In genomic region chr13:21401636-21402286, GRCm38 (mm10) we compare ENCODE assay signal across 8 mouse cellular contexts. TPM values are rescaled to one million over a fixed set of nuclear protein-coding genes. Genes with fewer than 3 reads are reported as not detected.
DNase-seq lines count a peak whose midpoint lies in the region; ATAC-seq lines count a peak whose summit lies in the region.
"Had no signal": no experiment of that assay in that cellular context is flagged by ENCODE, and none has a peak within 500 bp of the region (broad histone marks: within the 10 kb centered on the region; RNA-seq: fewer than 3 reads in every experiment).

No protein-coding gene starts in this region.

- no peak for ATAC-seq in megakaryocyte, adult 5-6 weeks (ENCODE audit: poor library complexity, severe bottlenecking)
- no peak for ATAC-seq in embryonic facial prominence, embryonic 11.5 days (replicated peaks; ENCODE audit: insufficient number of reproducible peaks, low FRiP score, low TSS enrichment, low read depth)
- peak; percentile 35 for ATAC-seq in neural tube, embryonic 12.5 days (ENCODE audit: low FRiP score, low read depth)

- H3K4me1 ChIP-seq in megakaryocyte, embryonic 14.5 days = peaks cover 54% of the 10 kb centered on the region
- H3K4me1 ChIP-seq in embryonic facial prominence, embryonic 11.5 days (ENCODE audit: control insufficient read depth, insufficient read depth, low read length) = no peaks in the 10 kb centered on the region
- H3K4me1 ChIP-seq in neural tube, embryonic 12.5 days = peaks cover 12% of the 10 kb centered on the region; the same call in 1 of the 2 replicates

- H3K27me3 ChIP-seq in megakaryocyte, embryonic 14.5 days (replicated peaks) = no peaks in the 10 kb centered on the region
- H3K27me3 ChIP-seq in embryonic facial prominence, embryonic 11.5 days (ENCODE audit: control insufficient read depth, insufficient read depth, low read length) = no peaks in the 10 kb centered on the region
- H3K27me3 ChIP-seq in neural tube, embryonic 12.5 days (replicated peaks) = no peaks in the 10 kb centered on the region

- H3K4me3 ChIP-seq in megakaryocyte, embryonic 14.5 days (replicated peaks) = peak overlapping the region; percentile 94
- H3K4me3 ChIP-seq in embryonic facial prominence, embryonic 11.5 days (ENCODE audit: low read depth, low read length) = peak overlapping the region; percentile 79
- H3K4me3 ChIP-seq in neural tube, embryonic 12.5 days = peak overlapping the region; percentile 84

- no peaks in the 10 kb centered on the region for H3K9me3 ChIP-seq in megakaryocyte, embryonic 14.5 days
- H3K9me3 ChIP-seq in embryonic facial prominence, embryonic 11.5 days (replicated peaks; ENCODE audit: control insufficient read depth, low read length) = no peaks in the 10 kb centered on the region
- no peaks in the 10 kb centered on the region for H3K9me3 ChIP-seq in neural tube, embryonic 12.5 days

- 11% methylated on average over 12 of the region's 12 CpGs for WGBS in embryonic facial prominence, embryonic 11.5 days
- WGBS in neural tube, embryonic 12.5 days = 20% methylated on average over 12 of the region's 12 CpGs

- peaks cover 45% of the 10 kb centered on the region for H3K36me3 ChIP-seq in megakaryocyte, embryonic 14.5 days (replicated peaks; ENCODE audit: low read length)
- no peaks in the 10 kb centered on the region; the same call in 1 of the 2 replicates for H3K36me3 ChIP-seq in embryonic facial prominence, embryonic 11.5 days (replicated peaks; ENCODE audit: control insufficient read depth, insufficient read depth, low read depth, low read length)
- H3K36me3 ChIP-seq in neural tube, embryonic 12.5 days = no peaks in the 10 kb centered on the region; the same call in 1 of the 2 replicates

- H3K9ac ChIP-seq in embryonic facial prominence, embryonic 11.5 days (replicated peaks; ENCODE audit: low read length) = peak overlapping the region; percentile 87
- peak overlapping the region; percentile 74 for H3K9ac ChIP-seq in neural tube, embryonic 12.5 days

- H3K4me2 ChIP-seq in embryonic facial prominence, embryonic 11.5 days (ENCODE audit: low read depth, low read length) = peak overlapping the region; percentile 52
- peak overlapping the region; percentile 78 for H3K4me2 ChIP-seq in neural tube, embryonic 12.5 days (replicated peaks)

- H3K27ac ChIP-seq in embryonic facial prominence, embryonic 11.5 days (replicated peaks; ENCODE audit: low read depth, low read length) = no peak overlapping the region
- H3K27ac ChIP-seq in neural tube, embryonic 12.5 days = no peak overlapping the region

- DNase-seq in embryonic facial prominence, embryonic 11.5 days (ENCODE audit: low spot score) = peak; percentile 30
- peak; percentile 8 for DNase-seq in hindlimb bud, embryonic 11.5 days (ENCODE audit: extremely low spot score, low read depth, low spot score)
- no peak for DNase-seq in layer of hippocampus, postnatal 36 days
- DNase-seq in gastrocnemius, adult 8-10 months (ENCODE audit: low spot score in 2 of 2) = no peak

RNA-seq across cellular contexts. Expression of gene Zkscan3, which starts 0.8 kb away (rescaled TPM):
- polyA plus RNA-seq in megakaryocyte, embryonic 14.5 days (2012; ENCODE audit: insufficient read depth, low replicate concordance) = 4.5 TPM in 1 of 2 replicates, not detected in the other
- 33.5 and 36.6 TPM in 2 replicates for total RNA-seq in megakaryocyte, adult 5-6 weeks (2015)
- total RNA-seq in megakaryocyte, adult 5-6 weeks (2017) = 26.8 and 29.7 TPM in 2 replicates
- 84.9 and 89.5 TPM in 2 replicates for polyA plus RNA-seq in embryonic facial prominence, embryonic 11.5 days (2014; fragmentation: Nextera tagmentation; extraction: Ambion mirVana)
- 88.2 and 89.0 TPM in 2 replicates for polyA plus RNA-seq in neural tube, embryonic 12.5 days (2016; fragmentation: Nextera tagmentation; extraction: Ambion mirVana)
- total RNA-seq in layer of hippocampus, postnatal 36 days (2021) = 10 to 100 TPM; 39.7 to 46.2 TPM
- total RNA-seq in gastrocnemius, adult 8-10 months (2022) = 10 to 100 TPM; 11.5 to 13.3 (median 12.1) TPM

RNA-seq across cellular contexts. Expression of gene Pgbd1, which starts 39.1 kb away (rescaled TPM):
- polyA plus RNA-seq in megakaryocyte, embryonic 14.5 days (2012; ENCODE audit: insufficient read depth, low replicate concordance) = 0.07 TPM in 1 of 2 replicates, not detected in the other
- total RNA-seq in megakaryocyte, adult 5-6 weeks (2015) = 0.30 TPM in 1 of 2 replicates, not detected in the other
- total RNA-seq in megakaryocyte, adult 5-6 weeks (2017) = 0.33 TPM in 1 of 2 replicates, not detected in the other
- 5.6 and 6.2 TPM in 2 replicates for polyA plus RNA-seq in embryonic facial prominence, embryonic 11.5 days (2014; fragmentation: Nextera tagmentation; extraction: Ambion mirVana)
- polyA plus RNA-seq in neural tube, embryonic 12.5 days (2016; fragmentation: Nextera tagmentation; extraction: Ambion mirVana) = 4.2 and 4.5 TPM in 2 replicates
- 1 to 10 TPM; 1.1 to 1.5 TPM for total RNA-seq in layer of hippocampus, postnatal 36 days (2021)
- total RNA-seq in gastrocnemius, adult 8-10 months (2022) = under 1 TPM in 3 of 4 experiments, not detected in 1; 0.36 to 0.53 (median 0.46) TPM

RNA-seq across cellular contexts. Expression of gene Zscan12, which starts 39.1 kb away (rescaled TPM):
- polyA plus RNA-seq in megakaryocyte, embryonic 14.5 days (2012; ENCODE audit: insufficient read depth, low replicate concordance) = 1.3 TPM in 1 of 2 replicates, not detected in the other
- total RNA-seq in megakaryocyte, adult 5-6 weeks (2015) = 4.4 and 4.7 TPM in 2 replicates
- total RNA-seq in megakaryocyte, adult 5-6 weeks (2017) = 5.6 and 8.3 TPM in 2 replicates
- 20.5 and 21.5 TPM in 2 replicates for polyA plus RNA-seq in embryonic facial prominence, embryonic 11.5 days (2014; fragmentation: Nextera tagmentation; extraction: Ambion mirVana)
- 14.9 and 15.8 TPM in 2 replicates for polyA plus RNA-seq in neural tube, embryonic 12.5 days (2016; fragmentation: Nextera tagmentation; extraction: Ambion mirVana)
- total RNA-seq in layer of hippocampus, postnatal 36 days (2021) = 1 to 10 TPM; 8.4 to 9.9 TPM
- 10 to 100 TPM in 1 of 4 experiments, 1 to 10 TPM in 3; 7.7 to 10.5 (median 8.5) TPM for total RNA-seq in gastrocnemius, adult 8-10 months (2022)

RNA-seq across cellular contexts. Expression of gene Zscan26, which starts 51.8 kb away (rescaled TPM):
- 0.70 TPM in 1 of 2 replicates, not detected in the other for polyA plus RNA-seq in megakaryocyte, embryonic 14.5 days (2012; ENCODE audit: insufficient read depth, low replicate concordance)
- total RNA-seq in megakaryocyte, adult 5-6 weeks (2015) = 24.2 and 25.3 TPM in 2 replicates
- total RNA-seq in megakaryocyte, adult 5-6 weeks (2017) = 26.9 and 27.2 TPM in 2 replicates
- polyA plus RNA-seq in embryonic facial prominence, embryonic 11.5 days (2014; fragmentation: Nextera tagmentation; extraction: Ambion mirVana) = 17.9 and 19.3 TPM in 2 replicates
- polyA plus RNA-seq in neural tube, embryonic 12.5 days (2016; fragmentation: Nextera tagmentation; extraction: Ambion mirVana) = 22.9 and 26.7 TPM in 2 replicates
- total RNA-seq in layer of hippocampus, postnatal 36 days (2021) = 10 to 100 TPM; 52.3 to 53.5 TPM
- total RNA-seq in gastrocnemius, adult 8-10 months (2022) = 10 to 100 TPM; 12.9 to 15.9 (median 14.5) TPM

RNA-seq across cellular contexts. Expression of gene Olfr1367, which starts 55.1 kb away (rescaled TPM):
- not detected in 2 replicates for polyA plus RNA-seq in megakaryocyte, embryonic 14.5 days (2012; ENCODE audit: insufficient read depth, low replicate concordance)
- not detected in 2 replicates for total RNA-seq in megakaryocyte, adult 5-6 weeks (2015)
- total RNA-seq in megakaryocyte, adult 5-6 weeks (2017) = not detected in 2 replicates
- polyA plus RNA-seq in embryonic facial prominence, embryonic 11.5 days (2014; fragmentation: Nextera tagmentation; extraction: Ambion mirVana) = not detected in 2 replicates
- not detected in 2 replicates for polyA plus RNA-seq in neural tube, embryonic 12.5 days (2016; fragmentation: Nextera tagmentation; extraction: Ambion mirVana)
- not detected for total RNA-seq in layer of hippocampus, postnatal 36 days (2021)
- total RNA-seq in gastrocnemius, adult 8-10 months (2022) = not detected
- polyA plus RNA-seq: large intestine, adult 2 months had no signal

Comparison
In these comparisons a context has a peak if more than half of its experiments do, and no peak if none do; other contexts are left out.
1. DNase-seq: peak in embryonic facial prominence, embryonic 11.5 days (single experiment) and hindlimb bud, embryonic 11.5 days (single experiment); none in layer of hippocampus, postnatal 36 days (0 of 2) and gastrocnemius, adult 8-10 months (0 of 2).
2. Peak in every context shown above with its lines, with median percentiles within 50 percentile points of each other: H3K4me3 ChIP-seq.